Mouse (Mus musculus): ENCODE measurements around the gene Tas2r126.
"Not testable (repeated sequence)": the region's sequence is repeated elsewhere in the genome, so short reads cannot be mapped to it uniquely, and the experiment has no call there.

The Tas2r126 gene

DNA sequence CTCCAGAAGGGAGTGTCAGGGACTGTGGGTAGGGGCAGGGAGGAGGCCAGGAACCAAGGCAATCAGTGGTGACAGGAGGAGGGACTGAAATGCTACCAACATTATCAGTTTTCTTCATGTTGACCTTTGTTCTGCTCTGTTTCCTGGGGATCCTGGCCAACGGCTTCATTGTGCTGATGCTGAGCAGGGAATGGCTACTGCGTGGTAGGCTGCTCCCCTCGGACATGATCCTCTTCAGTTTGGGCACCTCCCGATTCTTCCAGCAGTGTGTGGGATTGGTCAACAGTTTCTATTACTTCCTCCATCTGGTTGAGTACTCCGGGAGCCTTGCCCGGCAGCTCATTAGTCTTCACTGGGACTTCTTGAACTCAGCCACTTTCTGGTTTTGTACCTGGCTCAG, at the start of gene Tas2r126:
Gene Tas2r126, plus strand, starts transcription at position 90 of the 400 bp plus-strand sequence.
- no peak for DNase-seq (ENCODE audit: low read depth, low spot score)

DNA sequence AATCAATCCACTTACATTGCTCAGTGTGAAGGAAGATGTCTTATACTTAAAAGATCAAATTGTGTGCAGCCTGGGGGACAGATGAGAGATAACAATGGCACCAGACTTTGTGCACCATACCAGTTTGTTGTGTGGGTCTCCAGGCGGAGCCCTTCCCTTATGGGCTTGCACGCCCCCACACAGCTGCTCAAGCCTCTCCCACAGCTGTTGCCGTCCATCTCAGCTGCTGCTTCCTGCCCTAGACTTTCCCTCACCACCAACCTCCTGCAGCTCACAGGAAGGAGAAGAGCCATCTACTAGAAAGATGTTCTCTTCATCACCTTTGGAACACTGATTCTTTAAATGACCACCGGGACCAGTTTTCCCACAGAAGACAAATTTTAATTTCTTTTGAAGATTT, 48.7 kb upstream of the Tas2r126 start:
- no peak for DNase-seq (ENCODE audit: low read depth, low spot score)

DNA sequence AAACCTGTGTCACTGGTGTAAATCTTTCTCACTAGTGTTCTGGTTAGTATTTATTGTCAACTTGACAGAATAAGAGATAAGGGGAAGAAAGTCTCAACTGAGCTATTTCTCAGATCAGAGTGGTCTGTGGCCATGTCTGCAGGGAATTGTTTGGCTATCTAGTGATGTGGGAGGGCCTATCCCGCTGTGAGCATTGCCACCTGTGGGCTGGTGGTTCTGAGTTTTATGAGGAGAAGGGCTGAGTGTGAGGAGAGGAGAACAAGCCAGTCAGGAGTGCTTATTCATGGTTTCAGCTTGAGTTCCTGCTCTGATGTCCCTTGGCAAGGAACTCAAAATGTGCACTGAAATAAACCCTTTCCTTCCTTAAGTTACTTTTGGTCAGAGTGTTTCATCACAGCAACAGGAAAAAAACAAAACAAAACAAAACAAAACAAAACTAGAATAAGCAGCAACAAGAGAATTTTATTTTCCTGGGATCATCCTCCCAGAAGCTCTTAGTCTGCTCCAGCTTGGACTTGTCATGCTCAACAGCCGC, 42.5 kb upstream of the Tas2r126 start:
- DNase-seq (ENCODE audit: low read depth, low spot score) = no peak

DNA sequence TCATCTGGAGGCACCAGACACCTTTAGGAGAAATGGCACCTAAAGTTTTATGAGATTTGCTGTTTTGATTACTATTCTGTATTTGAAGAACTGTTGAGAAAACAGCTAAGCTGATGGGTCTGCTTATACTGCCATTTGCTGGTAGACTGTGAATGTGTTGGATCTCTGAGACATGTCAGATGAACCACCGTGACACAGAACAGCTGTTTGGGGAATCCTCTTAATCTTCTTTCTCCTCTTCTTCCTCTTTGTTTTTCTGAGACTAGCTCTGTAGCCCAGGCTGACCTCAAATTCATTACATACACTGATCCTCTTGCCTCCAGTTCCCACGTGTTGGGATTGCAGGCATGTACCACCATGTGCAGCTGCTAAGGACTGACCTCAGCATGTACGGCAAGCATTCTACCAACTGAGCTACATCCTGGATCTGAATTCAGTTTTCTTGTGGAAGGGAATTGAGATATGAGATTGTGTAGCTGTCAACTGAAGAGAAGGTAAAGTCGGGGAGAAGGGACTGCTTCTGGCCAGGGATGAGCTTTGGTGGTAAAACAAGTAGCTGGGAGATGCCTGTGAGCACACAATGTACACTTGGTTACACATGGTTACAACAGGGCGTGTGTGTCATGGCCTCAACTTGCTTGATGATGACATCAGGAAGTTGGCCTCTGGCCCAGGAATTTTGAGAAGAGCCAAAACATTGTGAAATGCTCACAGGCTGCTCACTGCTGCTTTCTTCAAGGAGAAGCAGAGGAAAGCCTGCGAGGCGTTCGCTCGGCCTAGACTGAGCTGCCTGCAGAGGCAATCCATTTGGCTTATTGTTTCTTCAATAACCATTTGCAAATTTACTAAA, 38.1 kb upstream of the Tas2r126 start:
- peak; percentile 94 for DNase-seq (ENCODE audit: low read depth, low spot score)

DNA sequence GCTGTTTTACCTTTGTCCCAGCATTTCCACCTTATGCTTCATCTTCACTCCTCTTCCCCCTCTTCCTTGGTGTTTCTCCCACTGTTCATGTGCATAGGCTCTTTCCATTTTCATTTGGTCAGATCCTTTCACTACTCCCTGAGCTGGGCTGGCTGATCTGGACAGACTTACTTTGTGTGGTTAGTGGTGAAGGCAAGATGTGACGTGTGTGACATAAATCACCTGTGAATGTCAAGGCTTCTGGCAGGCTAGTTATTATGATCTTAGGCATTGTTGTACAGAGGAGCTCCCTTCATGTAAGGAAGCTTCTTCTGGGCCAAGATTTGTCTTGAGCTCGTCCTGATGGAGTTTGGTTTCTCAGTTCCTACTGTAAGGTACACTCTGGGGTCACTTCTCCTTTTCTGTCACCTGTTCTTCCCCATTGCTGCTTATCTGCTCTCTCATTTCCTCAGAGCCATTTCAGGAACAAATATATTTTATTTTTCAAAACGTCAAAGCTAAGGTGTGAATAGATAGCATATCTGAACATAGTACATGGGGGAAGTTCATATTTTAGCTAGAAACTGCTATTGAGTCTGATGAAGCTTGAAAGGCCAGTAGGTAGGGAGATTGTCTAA, 37.2 kb upstream of the Tas2r126 start:
- no peak for DNase-seq (ENCODE audit: low read depth, low spot score)

DNA sequence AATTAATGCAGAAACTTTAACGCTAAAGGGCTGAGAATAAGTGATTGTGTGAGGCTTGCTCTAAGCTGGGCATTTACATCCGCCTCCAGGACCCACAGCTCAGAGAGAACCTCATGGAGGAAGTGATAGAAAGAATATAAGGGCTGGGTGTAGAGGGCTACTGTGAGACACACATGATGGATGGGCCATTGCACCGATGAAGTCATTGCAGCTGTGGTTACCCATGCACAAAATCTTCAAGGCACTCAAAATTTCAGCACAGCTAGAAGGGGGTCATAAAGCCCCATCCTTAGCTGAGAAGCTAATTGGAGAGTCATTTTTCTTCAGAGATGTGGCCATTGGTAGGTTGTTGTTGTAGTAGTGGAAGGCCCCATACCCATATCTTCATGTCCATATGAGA, 36.0 kb upstream of the Tas2r126 start:
- DNase-seq (ENCODE audit: low read depth, low spot score) = no peak

DNA sequence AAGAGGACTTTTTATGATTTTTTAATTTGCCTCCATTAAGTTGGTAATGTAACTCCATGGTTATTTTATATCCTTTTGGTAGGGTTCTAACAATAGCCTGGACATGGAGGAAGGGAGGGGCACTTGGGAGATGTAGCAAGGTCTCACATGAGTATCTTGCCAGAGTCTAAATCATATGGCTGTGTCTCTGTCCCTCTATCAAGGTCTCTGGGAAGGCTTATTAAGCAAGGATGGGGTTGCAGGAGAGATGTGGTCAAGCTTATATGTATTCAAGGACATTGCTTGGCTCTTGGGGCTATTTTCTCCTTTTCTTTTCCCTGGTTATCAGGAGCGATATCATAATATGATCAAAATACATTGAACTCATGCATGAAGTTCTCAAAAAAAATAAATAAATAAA, 35.3 kb upstream of the Tas2r126 start:
- no peak for DNase-seq (ENCODE audit: low read depth, low spot score)

DNA sequence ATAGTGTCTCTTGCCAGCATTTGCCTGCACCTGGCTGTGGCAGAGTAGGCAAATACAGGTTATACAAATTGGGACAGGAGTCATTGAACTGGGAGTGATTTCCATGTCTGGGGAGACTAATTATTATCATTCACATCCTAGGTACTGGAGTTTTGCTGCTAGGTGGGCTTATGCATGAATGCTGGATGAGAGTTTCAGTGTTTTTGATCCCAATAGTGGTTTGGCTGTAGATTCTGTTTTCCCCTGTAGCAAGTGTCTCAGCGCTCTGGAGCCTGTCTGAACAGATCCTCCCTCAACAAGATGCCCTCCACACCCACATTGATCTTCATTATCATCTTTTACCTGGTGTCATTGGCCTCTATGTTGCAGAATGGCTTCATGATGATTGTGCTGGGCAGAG, 34.4 kb upstream of the Tas2r126 start, which contains the start of gene Tas2r143:
Gene Tas2r143, plus strand, starts transcription at position 301 of the 400 bp plus-strand sequence.
- DNase-seq (ENCODE audit: low read depth, low spot score) = no peak

DNA sequence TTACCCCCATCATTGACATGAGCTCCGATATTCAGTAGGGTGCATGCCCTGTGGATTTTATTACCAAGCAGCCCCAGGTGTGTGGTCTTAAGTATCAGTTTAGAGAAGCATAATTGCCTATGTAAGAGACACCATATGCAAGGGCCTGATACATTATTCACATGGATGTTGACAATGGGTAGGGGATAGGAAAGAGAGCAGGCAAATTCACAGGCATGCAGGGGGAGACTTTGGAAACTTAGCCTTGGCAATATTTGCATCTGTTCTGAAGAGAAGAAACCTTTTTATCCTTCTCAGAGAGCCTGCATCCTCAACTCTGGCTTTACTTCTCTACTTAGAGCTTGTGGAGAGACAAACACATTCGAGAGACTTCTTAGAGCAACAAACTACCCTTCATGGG, 29.2 kb upstream of the Tas2r126 start, which contains the start of gene Tas2r135:
Gene Tas2r135, plus strand, starts transcription at position 301 of the 400 bp plus-strand sequence.
- DNase-seq (ENCODE audit: low read depth, low spot score) = no peak

DNA sequence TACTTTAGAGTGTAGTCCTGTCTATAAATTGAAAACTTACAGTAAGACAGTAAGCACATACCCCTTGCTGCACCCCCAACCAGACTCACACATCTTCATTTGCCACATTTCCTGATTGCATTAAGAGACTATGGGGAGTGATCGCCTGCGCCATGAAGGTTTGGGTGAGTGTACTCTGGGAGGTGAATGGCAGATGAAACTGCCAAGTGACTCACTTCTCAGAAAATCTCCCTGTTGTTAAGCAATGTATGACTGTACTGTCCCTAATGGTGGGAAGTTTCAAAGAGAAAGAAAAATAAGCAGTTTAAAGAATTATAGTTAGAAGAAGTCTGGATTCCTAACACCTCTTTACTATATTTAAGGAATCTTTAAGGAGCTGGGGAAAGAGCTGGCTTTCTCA, 14.9 kb upstream of the Tas2r126 start:
- DNase-seq (ENCODE audit: low read depth, low spot score) = no peak

DNA sequence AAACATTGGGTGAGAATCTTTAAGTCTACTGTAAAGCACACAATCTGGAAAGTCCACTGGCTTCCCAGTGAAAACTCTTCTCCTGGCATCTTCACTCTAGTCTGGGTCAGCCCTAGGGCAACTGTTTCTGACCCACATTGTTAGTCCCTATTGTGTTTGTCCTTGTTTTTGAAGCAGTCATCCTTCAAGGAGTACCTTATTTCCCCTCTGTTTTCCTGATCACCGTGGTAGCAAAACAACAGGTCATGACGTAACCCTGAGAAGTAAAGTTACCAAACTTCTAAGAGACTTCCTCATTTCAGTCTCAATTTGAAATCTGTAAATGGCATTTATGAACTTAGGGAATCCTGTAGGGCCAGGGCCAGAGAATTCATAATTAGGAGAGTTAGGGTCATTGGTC, 12.9 kb upstream of the Tas2r126 start:
- no peak for DNase-seq (ENCODE audit: low read depth, low spot score)

DNA sequence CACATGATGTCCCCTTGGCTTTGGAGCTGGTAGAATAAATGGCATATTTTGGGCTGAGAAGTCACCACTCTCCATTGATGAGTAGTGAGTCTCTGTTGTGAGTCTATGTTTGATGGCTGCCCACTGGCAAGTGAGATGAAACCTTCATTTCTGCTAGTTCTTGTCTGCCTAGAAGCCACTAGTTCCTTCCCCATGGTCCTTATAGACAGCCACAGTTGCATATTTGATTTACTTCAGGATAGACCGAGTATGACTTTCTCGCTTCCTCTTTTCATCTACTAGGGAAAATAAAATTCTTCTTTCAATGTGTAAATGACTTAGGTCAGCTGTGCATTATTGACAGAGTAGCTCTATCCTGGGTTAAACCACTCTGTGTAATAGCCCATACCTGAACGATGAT, 9.9 kb upstream of the Tas2r126 start:
- DNase-seq (ENCODE audit: low read depth, low spot score) = no peak

DNA sequence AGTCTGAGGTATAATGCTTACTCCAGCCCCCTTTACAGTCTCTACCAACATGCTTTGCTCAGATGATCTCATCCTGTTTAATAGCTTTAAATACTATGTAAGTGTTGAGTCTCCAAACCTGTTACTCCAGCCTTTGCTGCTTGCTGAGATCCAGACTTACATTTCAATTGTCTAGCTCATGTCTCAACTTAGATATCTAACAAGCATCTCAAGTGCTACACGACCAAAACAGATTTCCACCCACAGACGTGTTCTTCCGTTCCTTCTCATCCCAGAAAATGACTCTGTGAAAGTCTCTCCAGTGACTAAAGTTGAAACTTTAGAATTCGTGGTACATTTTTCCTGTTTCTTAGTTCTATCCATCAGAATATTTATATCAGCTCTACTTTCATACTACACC, 8.0 kb upstream of the Tas2r126 start:
- DNase-seq (ENCODE audit: low read depth, low spot score) = no peak

DNA sequence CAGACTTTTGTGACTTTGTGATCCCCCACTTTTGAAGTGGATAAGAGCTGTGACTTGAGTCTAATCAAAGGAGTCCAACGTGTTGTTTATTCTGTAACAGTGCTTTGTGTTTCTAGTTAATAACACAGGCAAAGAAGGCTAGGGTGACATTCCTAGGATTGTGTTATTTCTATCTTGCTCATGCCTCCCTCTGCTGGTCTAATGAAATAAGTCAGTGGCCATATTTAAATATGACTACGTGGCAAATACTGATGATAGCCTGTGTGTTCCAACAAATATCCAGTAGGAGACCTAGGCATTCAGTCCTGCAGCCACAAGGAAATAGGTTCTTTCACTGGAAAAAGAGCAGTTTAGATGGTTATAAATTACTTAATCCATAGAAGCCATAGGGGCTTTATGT, 781 bp upstream of the Tas2r126 start:
- DNase-seq (ENCODE audit: low read depth, low spot score) = no peak

DNA sequence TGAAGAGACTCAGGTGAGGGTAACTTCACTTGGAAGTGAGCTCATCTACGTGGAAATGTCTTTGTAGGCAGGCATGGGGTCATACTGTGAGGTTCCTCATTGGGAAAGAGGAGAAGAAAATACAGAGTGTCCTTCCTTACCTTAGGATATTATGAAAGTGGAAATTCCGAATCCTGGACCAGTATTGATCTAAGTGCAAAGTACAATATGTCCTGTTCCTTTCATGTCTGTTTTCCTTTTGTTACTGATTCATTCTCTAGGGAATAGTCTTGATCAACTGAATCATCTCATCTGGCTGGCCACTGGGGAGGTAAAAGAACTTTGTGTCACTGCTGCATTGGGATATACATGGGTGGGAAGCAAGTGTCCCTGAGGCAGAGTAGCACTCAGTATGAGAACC, 1.2 kb downstream of the Tas2r126 start:
- no peak for DNase-seq (ENCODE audit: low read depth, low spot score)

DNA sequence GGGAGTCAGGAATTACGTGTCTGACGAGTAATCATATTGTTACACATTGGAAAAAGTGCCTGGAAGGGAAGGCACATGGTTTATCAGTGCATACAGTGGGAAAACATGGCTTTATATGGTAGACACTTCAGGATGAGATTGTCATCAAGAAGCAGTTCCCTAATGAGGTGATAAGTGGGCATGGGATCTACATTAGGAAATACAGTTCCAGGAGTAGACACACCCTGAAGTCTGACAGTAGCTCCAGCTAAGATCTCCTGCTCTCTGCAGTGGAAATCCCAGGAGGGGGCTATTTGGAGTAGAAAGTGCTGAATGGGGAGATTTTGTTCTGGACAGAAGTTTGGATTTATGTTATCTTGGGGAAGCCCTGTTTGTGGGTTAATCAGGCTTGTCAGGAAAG, 7.1 kb downstream of the Tas2r126 start:
- no peak for DNase-seq (ENCODE audit: low read depth, low spot score)

DNA sequence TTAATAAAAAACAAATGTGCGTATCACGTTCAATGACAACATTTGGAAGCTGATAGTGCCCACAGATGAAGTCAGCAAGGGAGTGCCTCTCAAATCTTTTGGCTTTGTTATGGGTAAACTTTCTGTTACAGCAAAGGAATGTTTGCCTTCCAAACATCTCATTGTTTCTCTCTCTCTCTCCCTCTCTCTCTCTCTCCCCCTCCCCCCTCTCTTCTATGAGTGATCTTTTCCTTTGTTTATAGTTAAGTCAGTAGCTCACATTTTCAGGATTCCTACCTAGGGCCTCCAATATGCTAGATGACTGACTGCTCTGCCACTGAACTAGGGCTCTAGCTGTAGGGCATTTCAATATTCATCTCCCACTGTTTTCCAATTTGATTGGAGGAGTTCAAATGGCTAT, 10.2 kb downstream of the Tas2r126 start:
- peak; percentile 34 for DNase-seq (ENCODE audit: low read depth, low spot score)

DNA sequence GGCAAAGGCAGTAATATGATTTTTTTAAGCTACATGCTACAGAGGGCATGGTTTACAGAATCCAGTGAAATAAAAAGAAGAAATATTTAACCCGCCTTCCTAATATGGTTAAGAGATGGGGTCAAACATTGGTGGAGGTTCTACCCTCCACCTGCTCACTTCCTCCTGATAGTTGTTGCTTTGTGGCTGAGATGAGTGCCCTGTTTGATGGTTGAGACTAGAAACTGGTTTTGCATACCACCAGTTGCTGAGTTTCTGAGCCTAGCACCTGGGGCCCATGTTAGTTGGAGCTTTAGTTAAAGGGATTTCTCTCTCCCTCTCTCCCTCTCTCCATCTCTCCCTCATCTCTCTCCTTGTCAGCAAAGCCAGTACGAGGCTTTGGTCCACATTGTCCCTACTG, 13.0 kb downstream of the Tas2r126 start:
- DNase-seq (ENCODE audit: low read depth, low spot score) = no peak

DNA sequence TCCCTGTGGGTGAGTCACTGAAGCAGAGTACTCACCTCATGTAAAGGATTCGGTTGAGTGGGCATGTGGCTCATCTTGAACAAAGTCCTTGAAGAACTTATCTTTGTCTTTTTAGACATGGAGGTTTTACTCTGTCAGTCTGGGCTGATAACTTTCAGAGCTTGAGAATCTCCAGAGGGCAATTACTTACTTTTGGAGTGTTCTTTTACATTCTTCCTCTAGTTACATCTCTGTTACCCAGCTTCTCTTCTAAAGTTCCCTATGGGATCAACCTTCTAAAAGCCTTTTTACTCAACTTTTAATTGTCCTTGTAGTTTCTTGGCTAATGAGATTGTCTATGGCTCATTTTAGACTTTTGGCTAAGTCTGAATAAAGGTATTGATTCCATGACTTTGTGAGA, 30.8 kb downstream of the Tas2r126 start, which contains the start of gene Olfr458:
Gene Olfr458, minus strand, starts transcription at position 101 of the 400 bp plus-strand sequence.
- no peak for DNase-seq (ENCODE audit: low read depth, low spot score)

DNA sequence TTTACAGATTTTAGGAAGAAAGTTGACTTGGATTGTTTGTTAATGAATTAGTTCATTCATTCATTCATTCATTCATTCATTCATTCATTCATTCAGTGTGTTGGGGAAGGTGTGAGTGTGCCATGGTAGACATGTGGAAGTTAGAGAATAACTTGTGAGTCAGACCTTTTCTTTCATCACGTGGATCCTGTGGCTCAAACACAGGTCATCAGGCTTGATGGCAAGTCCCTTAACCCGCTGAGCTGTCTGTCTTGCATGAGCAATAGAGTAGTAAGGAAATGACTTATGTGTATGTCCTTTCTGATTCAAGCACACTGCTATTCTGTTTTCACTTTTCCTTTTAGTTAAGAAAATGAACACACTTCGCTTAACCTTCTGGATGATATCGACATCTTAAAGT, 36.2 kb downstream of the Tas2r126 start:
- no peak for DNase-seq (ENCODE audit: low read depth, low spot score)

DNA sequence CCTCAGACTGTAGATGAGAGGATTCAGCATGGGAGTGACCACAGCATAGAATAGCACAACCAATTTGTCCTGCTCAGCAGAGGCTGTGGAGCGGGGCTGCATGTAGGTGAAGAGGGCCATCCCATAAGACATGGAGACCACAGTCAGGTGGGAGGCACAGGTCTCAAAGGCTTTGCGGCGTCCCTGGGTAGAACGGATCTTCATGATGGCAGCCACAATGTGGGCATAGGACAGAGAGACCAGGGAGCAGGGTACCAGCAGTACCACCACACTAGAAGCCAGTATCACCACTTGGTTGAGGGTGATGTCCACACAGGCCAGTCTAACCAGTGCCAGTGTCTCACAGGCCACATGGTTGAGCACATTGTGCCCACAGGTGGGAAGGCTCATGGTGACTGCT, 37.0 kb downstream of the Tas2r126 start:
- not testable (repeated sequence) for DNase-seq (ENCODE audit: low read depth, low spot score)

DNA sequence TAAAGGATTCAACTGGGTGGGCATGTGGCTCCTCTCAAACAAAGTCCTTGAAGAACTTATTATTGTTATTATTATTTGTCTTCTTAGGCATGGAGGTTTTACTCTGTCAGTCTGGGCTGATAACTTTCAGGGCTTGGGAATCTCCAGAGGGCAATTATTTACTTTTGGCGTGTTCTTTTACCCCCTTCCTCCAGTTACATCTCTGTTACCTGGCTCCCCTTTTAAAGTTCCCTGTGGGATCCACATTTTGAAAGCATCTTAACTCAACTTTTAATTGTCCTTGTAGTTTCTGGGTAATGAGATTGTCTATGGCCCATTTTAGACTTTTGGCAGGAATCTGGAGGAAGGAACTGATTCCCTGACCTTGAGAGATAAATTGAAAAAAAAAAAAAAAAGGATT, 41.9 kb downstream of the Tas2r126 start, which contains the start of gene Olfr457:
Gene Olfr457, minus strand, starts transcription at position 101 of the 400 bp plus-strand sequence.
- no peak for DNase-seq (ENCODE audit: low read depth, low spot score)

DNA sequence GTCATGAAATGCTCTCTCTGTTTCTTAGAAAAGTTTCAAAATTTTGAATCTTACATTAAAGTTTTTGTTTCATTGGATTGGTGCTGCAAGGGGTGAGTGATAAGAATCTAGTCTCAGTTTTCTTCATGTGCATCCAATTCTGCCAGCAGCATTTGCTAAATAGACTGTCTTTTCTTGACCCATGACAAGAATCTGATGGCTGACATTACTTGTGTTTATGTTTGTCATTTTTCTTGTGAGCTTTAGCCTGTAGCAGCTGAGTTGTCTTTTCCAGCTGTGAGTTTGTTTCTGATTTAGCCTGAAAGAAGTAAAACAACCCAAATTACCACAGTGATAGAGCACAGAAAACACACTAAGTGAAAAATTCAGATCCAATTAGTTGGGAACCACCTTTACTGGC, 50.3 kb downstream of the Tas2r126 start:
- DNase-seq (ENCODE audit: low read depth, low spot score) = no peak

Measured in skeletal muscle tissue, adult 2 months (tissue).